Mouse (Mus musculus) liver, embryonic 14.5 days (tissue): ENCODE data around the gene Rab27a.

Source experiments
- CTCF ChIP-seq: IDR thresholded peaks from 2 replicates; pipeline ENCODE4 v1.5.1; 2016; ENCODE audit warnings: antibody characterized with exemption, low read depth, control low read depth
- EP300 ChIP-seq: IDR thresholded peaks from 2 replicates; pipeline ENCODE4 v1.6.1; 2016; ENCODE audit warnings: antibody characterized with exemption, low read depth

DNA sequence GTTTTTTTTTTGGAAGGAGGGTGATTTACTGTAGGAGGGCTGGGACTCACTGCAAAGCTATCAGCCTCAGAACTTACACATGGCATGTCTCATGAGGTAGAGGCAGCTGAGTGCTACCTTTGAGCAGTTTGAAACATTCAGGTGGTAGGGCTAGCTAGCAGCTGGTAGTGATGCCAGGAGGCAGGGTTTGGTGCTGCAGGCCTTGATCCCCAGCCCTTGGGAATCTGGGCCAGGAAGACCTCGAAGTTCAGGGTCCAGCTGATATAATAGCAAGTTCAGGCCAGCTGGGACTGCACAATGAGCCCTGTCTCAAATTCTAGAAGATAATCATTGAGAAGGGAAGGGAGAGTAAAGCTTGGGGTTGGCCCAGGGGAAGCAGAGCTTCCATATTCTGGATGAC is 60.5 kb downstream of the Rab27a start:
- TF ChIP-seq CTCF (no peak), EP300 (no peak)
